Mouse (Mus musculus): ENCODE results near the gene Celf2. TPM values are rescaled to one million over a fixed set of nuclear protein-coding genes. Genes with fewer than 3 reads are reported as not detected.
A peak's percentile ranks its signal among the peaks of the same experiment; 100 is the strongest.

Gene Celf2
- total RNA-seq, 1 experiment from 2014 or later = 141 TPM

DNA sequence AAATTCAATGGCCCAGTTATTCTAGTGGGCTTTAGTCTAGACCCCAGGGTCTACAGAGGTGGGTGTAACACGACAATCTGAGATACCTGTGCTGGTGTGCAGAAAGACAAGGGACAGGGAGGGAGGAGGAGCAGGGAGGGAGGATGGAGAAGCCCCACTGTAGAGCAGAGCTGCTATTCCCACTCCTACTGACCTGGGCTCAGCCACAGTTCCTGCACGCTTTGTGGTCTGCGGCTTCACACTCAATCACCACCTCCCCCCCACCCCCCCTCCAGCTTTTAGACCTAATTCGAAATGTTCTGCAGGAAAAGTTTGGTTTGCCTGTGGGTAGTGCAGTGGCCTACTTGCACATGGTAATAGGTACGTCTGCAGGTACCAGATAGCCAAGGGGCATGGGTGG is 1015.5 kb downstream of the Celf2 start:
- ATAC-seq (replicated peaks; ENCODE audit: low read depth, poor library complexity, severe bottlenecking) = peak; percentile 68

DNA sequence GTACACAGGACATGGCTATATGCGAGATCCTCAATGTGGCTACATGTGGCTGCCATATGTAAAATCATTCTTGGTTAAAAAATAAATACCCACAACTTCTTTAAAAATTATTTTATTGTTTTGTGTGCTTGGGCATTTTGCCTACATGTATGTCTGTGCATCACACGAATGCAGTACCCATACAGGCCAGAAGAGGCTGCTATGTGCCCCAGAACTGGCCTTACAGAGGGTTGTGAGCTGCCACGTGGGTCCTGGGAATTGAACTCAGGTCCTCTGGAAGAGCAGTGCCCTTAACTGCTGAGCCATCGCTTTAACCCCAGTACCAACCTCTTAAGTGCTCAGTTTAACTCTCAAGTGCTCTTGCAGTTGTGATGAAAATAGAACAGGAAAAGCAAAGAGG is 1018.5 kb downstream of the Celf2 start:
- ATAC-seq (replicated peaks; ENCODE audit: low read depth, poor library complexity, severe bottlenecking) = no peak

DNA sequence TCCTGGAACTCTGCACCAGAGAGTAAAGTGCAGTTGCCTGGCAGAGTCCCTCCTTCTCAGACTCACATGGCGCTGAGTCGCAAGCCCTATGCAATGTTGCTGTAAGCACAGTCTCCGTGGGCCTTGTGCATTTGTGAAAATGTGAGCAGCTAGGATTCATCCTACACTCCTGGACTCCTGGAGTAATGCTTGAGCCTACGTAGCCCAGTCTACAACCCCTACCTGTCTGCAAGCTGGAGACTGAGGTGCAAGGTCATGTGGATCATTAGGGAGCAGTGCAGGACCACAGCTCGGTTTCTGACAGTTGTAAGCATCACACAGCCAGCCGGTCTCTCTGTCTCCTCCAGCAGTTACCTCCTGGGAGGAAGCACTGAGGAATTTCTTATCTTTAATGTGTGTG is 1019.3 kb downstream of the Celf2 start:
- no peak for ATAC-seq (replicated peaks; ENCODE audit: low read depth, poor library complexity, severe bottlenecking)
